Mouse (Mus musculus): Measurements from ENCODE around the gene Supt7l.
"Not testable (repeated sequence)": the region's sequence is repeated elsewhere in the genome, so short reads cannot be mapped to it uniquely, and the experiment has no call there.

Supt7l gene

GRCm38 (mm10) chr5:31527707-31528106, at the start of gene Supt7l:
Gene Supt7l (minus strand): TSS chr5:31527807.
- not testable (repeated sequence) for DNase-seq (ENCODE audit: low spot score in 2 of 2)

GRCm38 (mm10) chr5:31576539-31576975, 49.0 kb upstream of the Supt7l start:
- no peak for DNase-seq (ENCODE audit: low spot score in 2 of 2)

DNA sequence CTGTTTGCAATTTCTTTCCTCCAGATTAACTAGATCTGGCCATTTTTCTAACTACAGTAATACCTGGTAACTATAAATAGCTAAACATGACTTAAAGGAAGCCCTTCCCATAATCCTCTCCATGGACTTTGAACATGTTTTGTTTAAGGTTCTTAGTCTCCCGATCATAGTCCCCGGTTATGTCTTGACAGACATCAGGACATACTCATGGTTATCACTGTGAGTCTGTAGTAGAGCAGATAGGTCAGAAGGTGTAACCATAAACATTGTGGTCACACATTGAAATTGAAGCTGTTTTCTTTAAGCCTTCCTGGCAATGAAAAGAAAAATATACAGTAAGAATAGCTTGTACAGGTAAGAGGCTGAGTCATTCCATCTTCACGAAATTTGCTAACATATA, 46.1 kb upstream of the Supt7l start:
- no peak for DNase-seq (ENCODE audit: low spot score in 2 of 2)

GRCm38 (mm10) chr5:31571023-31571608, 43.5 kb upstream of the Supt7l start:
- peak; percentile 47 to 57 for DNase-seq (ENCODE audit: low spot score in 2 of 2)

DNA sequence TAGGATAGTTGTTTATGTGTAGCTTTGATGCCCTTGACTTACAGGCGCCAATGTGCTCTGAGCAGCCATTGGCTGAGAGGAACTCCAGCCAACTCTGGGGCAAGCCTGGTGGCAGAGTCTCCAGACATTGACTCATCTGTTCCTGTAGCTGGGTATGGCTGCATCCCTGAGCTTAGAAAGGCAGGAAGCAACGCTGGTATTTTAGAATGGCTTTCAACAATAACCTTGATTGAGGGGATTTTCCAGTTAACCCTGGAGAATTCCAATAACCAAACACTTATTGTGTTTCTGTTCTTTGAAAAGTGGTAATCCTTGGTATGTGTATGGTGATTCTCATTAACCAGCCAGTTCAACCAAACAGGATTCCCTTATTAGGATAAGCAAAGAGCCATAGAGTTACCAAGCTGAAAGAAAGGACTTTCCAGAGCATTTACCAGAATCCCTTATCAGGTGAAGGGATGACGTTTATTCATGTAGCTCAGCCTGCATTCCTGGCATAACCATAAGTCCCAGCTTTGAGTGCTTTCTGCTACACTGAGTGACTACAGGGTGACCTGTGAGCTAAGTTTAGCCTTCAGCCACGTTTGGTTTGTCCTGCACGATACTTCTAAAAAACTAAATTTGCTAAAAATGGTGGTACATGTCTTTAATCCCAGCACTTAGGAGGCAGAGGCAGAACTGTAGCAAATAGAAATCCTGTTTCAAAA, 40.5 kb upstream of the Supt7l start:
- DNase-seq (ENCODE audit: low spot score in 2 of 2), result no peak

DNA sequence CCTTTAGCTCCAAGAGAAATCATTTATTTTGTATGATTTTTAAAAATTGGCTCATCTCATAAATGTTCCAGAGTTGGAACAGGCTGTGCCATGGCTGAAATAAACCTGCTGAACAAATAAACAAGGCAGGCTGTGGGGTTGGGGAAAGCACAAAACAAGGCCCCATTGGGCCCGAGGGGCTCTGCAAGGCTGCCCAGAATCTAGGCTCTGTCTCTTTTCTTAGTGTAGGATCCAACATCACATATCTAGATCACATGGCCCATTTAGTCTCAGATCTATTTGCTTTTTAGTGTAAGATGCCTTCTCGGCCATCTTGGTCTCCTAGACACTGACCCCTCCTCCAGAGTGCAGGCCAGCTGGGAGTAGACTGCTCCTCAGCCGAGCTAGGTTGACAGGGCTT, 38.9 kb upstream of the Supt7l start:
- no peak for DNase-seq (ENCODE audit: low spot score in 2 of 2)

- no peak for DNase-seq (ENCODE audit: low spot score in 2 of 2)
Observed at GRCm38 (mm10) chr5:31566026-31566425, 38.4 kb upstream of the Supt7l start.

DNA sequence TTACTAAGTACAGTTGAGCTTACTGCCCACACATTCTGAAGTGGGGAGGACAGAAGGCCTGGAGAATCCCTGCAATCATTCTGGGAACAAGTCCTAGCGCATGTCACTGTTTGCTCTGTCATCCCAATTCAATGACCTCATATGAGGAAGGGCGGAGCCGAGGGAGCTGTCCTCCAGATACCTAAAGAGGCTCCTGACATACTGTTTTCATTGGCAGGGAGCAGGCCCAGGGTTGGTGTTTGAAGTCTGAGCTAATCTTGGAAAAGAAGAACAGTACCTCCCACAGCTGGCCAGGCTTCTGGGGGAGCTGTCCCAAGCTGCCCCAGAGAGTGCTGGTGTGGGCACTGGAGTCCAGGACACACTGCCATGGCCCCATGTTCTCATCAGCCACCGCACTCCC, 37.4 kb upstream of the Supt7l start:
- DNase-seq (ENCODE audit: low spot score in 2 of 2), result no peak

- DNase-seq (ENCODE audit: low spot score in 2 of 2), result no peak
Observed at GRCm38 (mm10) chr5:31563905-31564304, 36.3 kb upstream of the Supt7l start.

GRCm38 (mm10) chr5:31563496-31563895, 35.9 kb upstream of the Supt7l start:
- DNase-seq (ENCODE audit: low spot score in 2 of 2), result peak; percentile 61 to 86

- DNase-seq (ENCODE audit: low spot score in 2 of 2), result peak; percentile 79 to 84
Observed at GRCm38 (mm10) chr5:31562036-31562666, 34.5 kb upstream of the Supt7l start.

GRCm38 (mm10) chr5:31560352-31560751, 32.7 kb upstream of the Supt7l start:
- DNase-seq (ENCODE audit: low spot score in 2 of 2), result no peak

- no peak for DNase-seq (ENCODE audit: low spot score in 2 of 2)
Observed at GRCm38 (mm10) chr5:31559401-31559800, 31.8 kb upstream of the Supt7l start.

DNA sequence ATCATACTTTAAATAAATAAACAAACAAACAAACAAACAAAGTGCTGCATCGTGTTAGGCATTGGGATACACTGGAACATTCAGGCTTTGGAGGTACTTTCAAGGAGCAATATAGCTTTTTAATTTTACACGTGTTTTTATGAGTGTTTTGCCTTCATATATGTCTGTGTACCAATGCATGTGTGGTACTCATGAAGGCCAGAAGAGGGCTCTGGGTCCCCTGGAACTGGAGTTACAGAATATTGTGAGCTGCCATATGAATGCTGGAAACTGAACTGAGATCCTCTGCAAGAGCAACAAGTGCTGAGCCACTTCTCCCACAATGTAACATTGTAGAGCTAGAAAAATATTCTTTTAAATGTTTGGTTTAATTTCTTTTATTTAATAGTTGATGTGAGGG, 7.6 kb upstream of the Supt7l start:
- DNase-seq (ENCODE audit: low spot score in 2 of 2), result no peak

DNA sequence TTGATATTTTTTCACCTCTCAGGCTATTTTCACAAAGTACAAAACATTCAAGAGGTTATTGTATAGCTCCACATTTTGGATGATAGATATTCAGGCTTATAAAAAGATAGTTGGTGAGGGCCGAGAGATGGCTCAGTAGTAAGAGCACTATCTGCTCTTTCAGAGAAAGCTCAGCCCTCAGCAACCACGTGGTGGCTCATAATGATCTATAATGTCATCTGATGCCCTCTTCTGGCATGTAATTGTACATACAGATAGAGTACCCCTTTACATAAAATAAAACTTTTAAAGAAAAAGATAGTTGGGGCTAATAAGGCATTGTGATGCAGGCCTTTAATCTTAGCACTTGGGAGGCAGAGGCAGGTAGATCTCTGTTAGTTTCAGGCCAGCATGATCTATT, 953 bp upstream of the Supt7l start:
- DNase-seq (ENCODE audit: low spot score in 2 of 2), result no peak

GRCm38 (mm10) chr5:31527117-31527680, 408 bp downstream of the Supt7l start:
- peak in 1 of 2 experiments; percentile 33 for DNase-seq (ENCODE audit: low spot score in 2 of 2)

DNA sequence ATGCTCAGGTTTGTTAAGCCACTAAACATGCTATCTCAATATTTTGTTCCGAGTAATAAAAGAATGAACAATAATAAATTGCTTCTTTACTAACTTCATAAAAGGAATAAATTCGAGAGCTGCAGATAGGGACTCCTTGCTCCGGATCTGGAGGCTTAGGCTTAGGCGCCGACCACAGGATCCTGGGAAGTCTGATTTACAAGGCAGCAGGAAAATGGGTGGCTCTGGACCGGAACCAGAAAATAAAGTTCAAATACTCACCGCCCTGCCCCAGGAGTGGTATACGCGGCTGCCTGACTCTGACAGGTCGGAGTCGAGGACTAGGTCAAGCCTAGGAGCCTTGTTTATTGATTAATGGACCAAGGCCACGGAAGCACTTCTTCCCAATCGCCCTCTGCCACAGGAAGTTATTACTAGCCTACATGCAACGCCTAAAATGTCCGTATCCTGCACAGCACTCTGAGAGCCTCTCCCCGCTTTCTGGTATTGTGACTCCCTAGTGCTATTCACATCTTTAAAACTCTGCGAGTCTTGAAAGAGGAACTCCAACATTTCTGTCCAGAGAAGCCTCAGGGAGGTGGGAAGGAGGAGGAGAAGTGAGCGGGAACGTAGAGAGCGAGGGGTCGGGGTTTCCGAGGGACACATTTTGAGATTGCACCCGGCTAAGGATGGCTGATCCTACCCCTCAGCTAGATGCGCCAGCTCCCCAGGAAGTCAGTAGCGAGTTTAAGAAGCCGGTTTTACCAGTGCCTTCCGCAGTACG, 1.1 kb downstream of the Supt7l start, which contains the start of gene Slc4a1ap:
Slc4a1ap (plus strand) TSS at position 642 of the 763 bp plus-strand sequence.
- peak; percentile 79 to 83 for DNase-seq (ENCODE audit: low spot score in 2 of 2)

GRCm38 (mm10) chr5:31520556-31520955, 7.1 kb downstream of the Supt7l start:
- no peak for DNase-seq (ENCODE audit: low spot score in 2 of 2)

DNA sequence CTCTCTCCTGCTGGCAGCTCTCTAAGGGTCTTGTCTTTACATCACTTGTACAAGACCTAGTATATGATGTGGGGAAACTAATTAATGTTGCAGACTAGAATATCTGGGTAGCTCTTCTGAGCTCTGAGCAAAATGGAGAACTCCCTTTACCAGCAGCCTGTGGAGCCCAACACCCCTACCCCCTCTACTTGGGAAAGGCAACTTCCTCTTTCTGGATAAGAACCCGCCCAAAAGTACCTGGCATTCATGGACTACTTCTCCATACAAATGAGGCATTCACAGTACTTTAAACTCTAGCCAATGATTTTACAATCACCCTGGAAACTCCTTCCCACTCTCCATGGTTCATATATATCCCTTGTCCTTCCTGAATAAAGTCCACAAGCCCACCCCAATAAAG, 15.1 kb downstream of the Supt7l start:
- no peak for DNase-seq (ENCODE audit: low spot score in 2 of 2)

GRCm38 (mm10) chr5:31504843-31505242, 22.8 kb downstream of the Supt7l start:
- DNase-seq (ENCODE audit: low spot score in 2 of 2), result no peak

DNA sequence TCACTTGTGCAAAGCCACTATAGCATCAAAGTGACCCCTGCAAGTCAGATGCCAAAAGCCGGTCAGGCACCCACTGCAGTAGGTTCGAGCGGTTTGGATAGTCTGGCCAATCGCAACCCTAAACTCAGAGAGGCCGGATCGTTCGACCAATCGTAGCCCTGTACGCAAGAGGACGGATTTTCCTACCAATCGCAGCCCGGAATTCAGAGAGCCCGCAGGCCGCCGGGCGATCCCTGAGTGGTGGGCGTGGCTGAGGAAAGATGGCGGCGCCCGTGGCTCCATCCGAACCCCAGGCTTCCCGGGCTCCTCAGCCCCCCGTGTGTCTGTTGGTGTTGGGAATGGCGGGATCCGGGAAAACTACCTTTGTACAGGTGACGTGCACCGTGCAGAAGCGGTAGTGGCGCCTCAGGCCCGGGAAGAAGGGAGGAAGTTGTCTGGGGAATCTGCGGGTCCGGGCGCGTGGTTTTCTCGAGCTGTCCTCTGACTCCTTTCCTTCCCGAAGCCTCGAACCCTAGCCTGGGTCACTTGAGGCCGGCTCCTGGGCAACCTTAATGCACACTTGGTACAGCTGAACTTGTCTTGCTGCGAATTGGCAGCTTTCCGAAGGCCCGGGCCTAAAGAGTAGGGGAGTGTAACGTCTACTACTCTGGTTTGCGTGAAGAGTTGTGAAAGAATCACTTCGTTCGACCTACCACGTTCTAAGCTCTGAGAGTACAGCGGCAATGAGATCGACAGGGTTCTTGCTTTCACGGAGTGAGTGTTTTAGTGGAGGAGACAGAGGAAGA, 32.9 kb downstream of the Supt7l start, which contains the start of gene Gpn1:
Gpn1 (plus strand) TSS at position 229 of the 785 bp plus-strand sequence.
- peak; percentile 96 to 97 for DNase-seq (ENCODE audit: low spot score in 2 of 2)

Measured in right cerebral cortex, postnatal 10 days (tissue).